ENCODE assay signal across 8 mouse cellular contexts in the genomic region with DNA sequence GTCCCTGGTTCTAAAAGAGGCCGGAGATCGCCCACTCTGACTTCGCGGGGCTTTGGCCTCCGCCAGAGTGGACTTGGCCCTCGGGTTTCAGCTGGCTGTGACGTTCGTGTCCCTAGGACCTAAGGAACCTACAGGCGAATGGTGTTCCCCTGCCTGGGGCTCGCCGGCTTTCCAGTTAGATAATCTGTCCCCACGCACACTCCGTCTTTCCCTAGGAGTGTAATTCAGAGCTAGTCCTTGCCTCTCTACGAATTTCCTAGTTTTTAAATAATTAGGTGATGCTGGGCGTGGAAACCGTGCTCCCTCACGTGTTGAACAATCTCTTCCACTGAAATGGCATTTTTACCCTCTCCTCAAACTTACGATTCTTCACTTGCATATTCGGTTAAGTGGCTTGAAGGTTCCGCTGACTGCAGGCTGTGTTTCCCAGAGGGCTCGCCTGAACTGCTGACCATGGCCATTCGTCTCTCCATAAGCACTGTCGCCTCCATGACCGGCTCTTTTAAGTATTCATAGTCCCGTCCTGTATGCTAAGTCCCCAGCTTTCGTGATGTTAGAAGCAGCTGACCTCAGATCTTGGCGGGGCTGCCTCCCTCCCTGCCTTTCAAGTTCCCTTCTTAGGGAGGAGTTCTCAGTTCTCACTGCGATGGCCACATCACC. TPM values are rescaled to one million over a fixed set of nuclear protein-coding genes. Genes with fewer than 3 reads are reported as not detected.
DNase-seq lines count a peak whose midpoint lies in the region; ATAC-seq and TF ChIP-seq lines count a peak whose summit lies in the region.

No protein-coding gene starts in this region.

- TF ChIP-seq CTCF in cerebellum, adult 2 months (IDR thresholded peaks at IDR 0.05; ENCODE audit: borderline replicate concordance, insufficient read depth, low read depth, low read length), result no peak

- DNase-seq in cerebellum, adult 2 months, result peak in 1 of 2 experiments; percentile 27
- no peak for DNase-seq in cerebellum, adult 18-20 months
- peak; percentile 48 for DNase-seq in CD4-positive helper T cell, adult 2 months (ENCODE audit: low read depth, low spot score)
- no peak for DNase-seq in embryonic facial prominence, embryonic 11.5 days (ENCODE audit: low spot score)
- peak; percentile 16 for DNase-seq in hindbrain, embryonic 11.5 days (ENCODE audit: low spot score)
- no peak for DNase-seq in adrenal gland, adult 8-10 months

- under 1% methylated on average over 28 of the region's 28 CpGs for WGBS in cerebellum, adult 2 months
- WGBS in embryonic facial prominence, embryonic 11.5 days, result 1% methylated on average over 28 of the region's 28 CpGs
- under 1% methylated on average over 28 of the region's 28 CpGs for whole genome bisulfite sequencing in hindbrain, embryonic 11.5 days
- WGBS in liver, embryonic 16.5 days (ENCODE audit: insufficient replicate concordance), result under 1% methylated on average over 28 of the region's 28 CpGs
- under 1% methylated on average over 28 of the region's 28 CpGs for WGBS in neural tube, embryonic 13.5 days

- H3K9me3 ChIP-seq in embryonic facial prominence, embryonic 11.5 days (replicated peaks; ENCODE audit: control insufficient read depth, low read length), result no peaks in the 10 kb centered on the region
- H3K9me3 ChIP-seq in hindbrain, embryonic 11.5 days (ENCODE audit: control insufficient read depth, low read length), result no peaks in the 10 kb centered on the region
- no peaks in the 10 kb centered on the region for H3K9me3 ChIP-seq in liver, embryonic 16.5 days (replicated peaks; ENCODE audit: control insufficient read depth, low read length)
- no peaks in the 10 kb centered on the region for H3K9me3 ChIP-seq in neural tube, embryonic 13.5 days

- ATAC-seq in embryonic facial prominence, embryonic 11.5 days (replicated peaks; ENCODE audit: insufficient number of reproducible peaks, low FRiP score, low TSS enrichment, low read depth), result peak; percentile 37
- ATAC-seq in hindbrain, embryonic 11.5 days (ENCODE audit: low FRiP score), result no peak
- ATAC-seq in liver, embryonic 16.5 days (ENCODE audit: low read depth), result peak; percentile 32
- ATAC-seq in neural tube, embryonic 13.5 days (ENCODE audit: low read depth), result peak; percentile 28

- H3K27me3 ChIP-seq in cerebellum, adult 2 months (ENCODE audit: control insufficient read depth, insufficient read depth, low read length), result no peaks in the 10 kb centered on the region
- no peaks in the 10 kb centered on the region for H3K27me3 ChIP-seq in embryonic facial prominence, embryonic 11.5 days (ENCODE audit: control insufficient read depth, insufficient read depth, low read length)
- no peaks in the 10 kb centered on the region for H3K27me3 ChIP-seq in hindbrain, embryonic 11.5 days (ENCODE audit: control insufficient read depth, insufficient read depth, low read length)
- H3K27me3 ChIP-seq in liver, embryonic 16.5 days (ENCODE audit: control insufficient read depth, insufficient read depth, low read depth, low read length), result no peaks in the 10 kb centered on the region
- no peaks in the 10 kb centered on the region for H3K27me3 ChIP-seq in neural tube, embryonic 13.5 days

- peak overlapping the region; percentile 72 for H3K4me3 ChIP-seq in cerebellum, adult 2 months (replicated peaks; ENCODE audit: insufficient read depth, low read depth, low read length)
- peak overlapping the region; percentile 93 for H3K4me3 ChIP-seq in embryonic facial prominence, embryonic 11.5 days (ENCODE audit: low read depth, low read length)
- H3K4me3 ChIP-seq in hindbrain, embryonic 11.5 days (ENCODE audit: low read depth, low read length), result peak overlapping the region; percentile 91
- peak overlapping the region; percentile 97 for H3K4me3 ChIP-seq in liver, embryonic 16.5 days (ENCODE audit: low read depth, low read length)
- peak overlapping the region; percentile 90 for H3K4me3 ChIP-seq in neural tube, embryonic 13.5 days

- no peak for TF ChIP-seq POLR2A in cerebellum, adult 2 months (IDR thresholded peaks at IDR 0.05; ENCODE audit: borderline replicate concordance, insufficient read depth, low read length)

- H3K9ac ChIP-seq in embryonic facial prominence, embryonic 11.5 days (replicated peaks; ENCODE audit: low read length), result peak overlapping the region; percentile 87
- H3K9ac ChIP-seq in hindbrain, embryonic 11.5 days (ENCODE audit: low read depth, low read length), result peak overlapping the region; percentile 97
- H3K9ac ChIP-seq in liver, embryonic 16.5 days (ENCODE audit: low read depth, low read length), result peak overlapping the region; percentile 93
- H3K9ac ChIP-seq in neural tube, embryonic 13.5 days, result peak overlapping the region; percentile 85

- peaks cover 3% of the 10 kb centered on the region; the same call in 1 of the 2 replicates for H3K4me1 ChIP-seq in cerebellum, adult 2 months (ENCODE audit: control insufficient read depth, insufficient read depth, low read length)
- H3K4me1 ChIP-seq in embryonic facial prominence, embryonic 11.5 days (ENCODE audit: control insufficient read depth, insufficient read depth, low read length), result no peaks in the 10 kb centered on the region
- H3K4me1 ChIP-seq in hindbrain, embryonic 11.5 days (replicated peaks; ENCODE audit: control insufficient read depth, insufficient read depth, low read length), result 0 out of 2 replicates have a peak, but pooled peaks cover 2% of the 10 kb centered on the region
- peaks cover 20% of the 10 kb centered on the region for H3K4me1 ChIP-seq in liver, embryonic 16.5 days (ENCODE audit: control insufficient read depth, low read depth, low read length)
- peaks cover 19% of the 10 kb centered on the region for H3K4me1 ChIP-seq in neural tube, embryonic 13.5 days (replicated peaks)

- peak overlapping the region; percentile 26; the same call in 1 of the 2 replicates for H3K27ac ChIP-seq in cerebellum, adult 2 months (ENCODE audit: insufficient read depth, low read length)
- peak overlapping the region; percentile 91; the same call in 1 of the 2 replicates for H3K27ac ChIP-seq in embryonic facial prominence, embryonic 11.5 days (replicated peaks; ENCODE audit: low read depth, low read length)
- peak overlapping the region; percentile 98 for H3K27ac ChIP-seq in hindbrain, embryonic 11.5 days (ENCODE audit: low read depth, low read length)
- H3K27ac ChIP-seq in liver, embryonic 16.5 days (ENCODE audit: low read length), result peak overlapping the region; percentile 99
- peak overlapping the region; percentile 98 for H3K27ac ChIP-seq in neural tube, embryonic 13.5 days (replicated peaks)

- no peaks in the 10 kb centered on the region; the same call in 1 of the 2 replicates for H3K36me3 ChIP-seq in embryonic facial prominence, embryonic 11.5 days (replicated peaks; ENCODE audit: control insufficient read depth, insufficient read depth, low read depth, low read length)
- H3K36me3 ChIP-seq in hindbrain, embryonic 11.5 days (ENCODE audit: control insufficient read depth, insufficient read depth, low read length), result no peaks in the 10 kb centered on the region
- H3K36me3 ChIP-seq in liver, embryonic 16.5 days (ENCODE audit: control insufficient read depth, insufficient read depth), result no peaks in the 10 kb centered on the region
- peaks cover 10% of the 10 kb centered on the region for H3K36me3 ChIP-seq in neural tube, embryonic 13.5 days

- peak overlapping the region; percentile 83 for H3K4me2 ChIP-seq in embryonic facial prominence, embryonic 11.5 days (ENCODE audit: low read depth, low read length)
- peak overlapping the region; percentile 73 for H3K4me2 ChIP-seq in hindbrain, embryonic 11.5 days (replicated peaks; ENCODE audit: low read depth, low read length)
- H3K4me2 ChIP-seq in liver, embryonic 16.5 days (ENCODE audit: low read depth, low read length), result peak overlapping the region; percentile 94
- H3K4me2 ChIP-seq in neural tube, embryonic 13.5 days, result peak overlapping the region; percentile 95

RNA-seq across cellular contexts. Expression of a gene that starts 0.8 kb away (rescaled TPM):
- polyA plus RNA-seq in cerebellum, adult 2 months (2012; rRNA removed), result 49.9 and 55.0 TPM in 2 replicates
- 250 and 276 TPM in 2 replicates for polyA plus RNA-seq in embryonic facial prominence, embryonic 11.5 days (2014; fragmentation: Nextera tagmentation; extraction: Ambion mirVana)
- polyA plus RNA-seq in hindbrain, embryonic 11.5 days (2014; fragmentation: Nextera tagmentation; extraction: Ambion mirVana), result 169 and 219 TPM in 2 replicates
- 41.2 and 42.9 TPM in 2 replicates for polyA plus RNA-seq in liver, embryonic 16.5 days (2015; fragmentation: Nextera tagmentation; extraction: Ambion mirVana)
- polyA plus RNA-seq in neural tube, embryonic 13.5 days (2015; fragmentation: Nextera tagmentation; extraction: Ambion mirVana), result 93.6 and 100 TPM in 2 replicates
- 10 to 100 TPM; 56.8 to 74.9 (median 72.1) TPM for total RNA-seq in adrenal gland, adult 8-10 months (2022)

Comparison
In these comparisons a context has a peak if more than half of its experiments do, and no peak if none do; other contexts are left out.
1. DNase-seq: peak in CD4-positive helper T cell, adult 2 months (single experiment) and hindbrain, embryonic 11.5 days (single experiment); none in cerebellum, adult 18-20 months (0 of 2), embryonic facial prominence, embryonic 11.5 days (single experiment) and adrenal gland, adult 8-10 months (single experiment).
2. H3K27ac ChIP-seq: peak in every context shown above with its lines; median percentile 99 in liver, embryonic 16.5 days; 98 in hindbrain, embryonic 11.5 days; 98 in neural tube, embryonic 13.5 days; 91 in embryonic facial prominence, embryonic 11.5 days; 26 in cerebellum, adult 2 months.
3. Peak in every context shown above with its lines, with median percentiles within 50 percentile points of each other: H3K4me3 ChIP-seq, H3K4me2 ChIP-seq and H3K9ac ChIP-seq.